Mouse (Mus musculus): Measurements from ENCODE around the gene Zfp318. TPM values are rescaled to one million over a fixed set of nuclear protein-coding genes. Genes with fewer than 3 reads are reported as not detected.

Gene Zfp318
- 5.7 and 6.6 TPM in 2 replicates for polyA plus RNA-seq (2015; fragmentation: Nextera tagmentation; extraction: Ambion mirVana)

GRCm38 (mm10) chr17:46383294-46384060 is at the start of gene Zfp318:
TSS of gene Zfp318 (plus strand) at chr17:46383731.

DNA sequence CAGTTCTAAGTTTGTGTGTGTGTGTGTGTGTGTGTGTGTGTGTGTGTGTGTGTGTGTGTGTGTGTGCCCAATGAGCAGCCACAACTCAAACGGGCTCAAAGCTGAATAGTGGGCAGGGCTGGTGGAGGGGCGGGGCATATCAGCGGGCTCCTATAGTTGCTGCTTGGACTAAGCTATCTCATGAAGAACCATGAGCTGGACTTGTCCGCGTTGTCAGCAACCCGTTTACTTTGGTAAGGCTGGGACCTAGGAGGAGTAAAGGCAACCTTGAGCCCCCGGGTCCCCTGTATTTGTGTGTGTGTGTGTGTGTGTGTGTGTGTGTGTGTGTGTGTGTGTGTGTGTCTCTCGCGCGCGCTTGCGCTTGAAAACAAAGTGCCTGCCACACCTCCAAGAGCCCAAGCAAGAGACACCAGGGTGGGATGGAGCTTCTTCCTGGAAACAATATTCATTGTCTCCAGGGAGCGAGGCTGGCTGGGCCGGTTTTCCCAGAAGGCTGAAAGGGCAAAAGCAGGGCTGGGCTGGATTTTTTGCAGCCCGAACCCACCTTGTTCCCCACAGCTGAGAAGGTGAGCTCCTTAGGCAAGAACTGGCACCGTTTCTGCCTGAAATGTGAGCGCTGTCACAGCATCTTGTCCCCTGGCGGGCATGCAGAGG is 45.4 kb downstream of the Zfp318 start, which contains the start of gene Crip3:
Crip3 (plus strand) TSS at position 166 of the 654 bp plus-strand sequence.

GRCm38 (mm10) chr17:46438298-46438873 is 54.9 kb downstream of the Zfp318 start, which contains the start of gene Slc22a7:
TSS of gene Slc22a7 (minus strand) at chr17:46438457.

Other genes starting within 250 kb of the Zfp318 start
- 4.6 and 4.9 TPM in 2 replicates for gene Rsph9, start 239.5 kb upstream of the Zfp318 start, polyA plus RNA-seq (2015; fragmentation: Nextera tagmentation; extraction: Ambion mirVana)
- 18.7 and 20.4 TPM in 2 replicates for gene Mad2l1bp, start 230.2 kb upstream of the Zfp318 start, polyA plus RNA-seq (2015; fragmentation: Nextera tagmentation; extraction: Ambion mirVana)
- 13.4 and 15.1 TPM in 2 replicates for gene Gtpbp2, start 222.7 kb upstream of the Zfp318 start, polyA plus RNA-seq (2015; fragmentation: Nextera tagmentation; extraction: Ambion mirVana)
- gene Polh, start 181.1 kb upstream of the Zfp318 start, polyA plus RNA-seq (2015; fragmentation: Nextera tagmentation; extraction: Ambion mirVana), result 7.7 and 11.9 TPM in 2 replicates
- 13.0 and 15.6 TPM in 2 replicates for gene Xpo5, start 180.9 kb upstream of the Zfp318 start, polyA plus RNA-seq (2015; fragmentation: Nextera tagmentation; extraction: Ambion mirVana)
- 39.0 TPM in 2 replicates for gene Polr1c, start 135.7 kb upstream of the Zfp318 start, polyA plus RNA-seq (2015; fragmentation: Nextera tagmentation; extraction: Ambion mirVana)
- gene Yipf3, start 135.7 kb upstream of the Zfp318 start, polyA plus RNA-seq (2015; fragmentation: Nextera tagmentation; extraction: Ambion mirVana), result 109 and 124 TPM in 2 replicates
- 0.43 and 0.46 TPM in 2 replicates for gene Lrrc73, start 130.2 kb upstream of the Zfp318 start, polyA plus RNA-seq (2015; fragmentation: Nextera tagmentation; extraction: Ambion mirVana)
- gene Tjap1, start 100.7 kb upstream of the Zfp318 start, polyA plus RNA-seq (2015; fragmentation: Nextera tagmentation; extraction: Ambion mirVana), result 27.2 and 28.3 TPM in 2 replicates
- 15.5 and 16.6 TPM in 2 replicates for gene Dlk2, start 86.3 kb upstream of the Zfp318 start, polyA plus RNA-seq (2015; fragmentation: Nextera tagmentation; extraction: Ambion mirVana)
- gene Abcc10, start 55.4 kb upstream of the Zfp318 start, polyA plus RNA-seq (2015; fragmentation: Nextera tagmentation; extraction: Ambion mirVana), result 3.4 and 4.0 TPM in 2 replicates
- not detected in 2 replicates for gene Crip3, start 45.2 kb downstream of the Zfp318 start, polyA plus RNA-seq (2015; fragmentation: Nextera tagmentation; extraction: Ambion mirVana)
- not detected in 2 replicates for gene Slc22a7, start 54.7 kb downstream of the Zfp318 start, polyA plus RNA-seq (2015; fragmentation: Nextera tagmentation; extraction: Ambion mirVana)
- 0.02 TPM in 2 replicates for gene Ttbk1, start 103.9 kb downstream of the Zfp318 start, polyA plus RNA-seq (2015; fragmentation: Nextera tagmentation; extraction: Ambion mirVana)
- gene Dnph1, start 113.0 kb downstream of the Zfp318 start, polyA plus RNA-seq (2015; fragmentation: Nextera tagmentation; extraction: Ambion mirVana), result 17.5 and 18.0 TPM in 2 replicates
- gene Cul9, start 162.7 kb downstream of the Zfp318 start, polyA plus RNA-seq (2015; fragmentation: Nextera tagmentation; extraction: Ambion mirVana), result 3.2 and 4.5 TPM in 2 replicates
- gene Srf, start 172.4 kb downstream of the Zfp318 start, polyA plus RNA-seq (2015; fragmentation: Nextera tagmentation; extraction: Ambion mirVana), result 7.7 and 8.4 TPM in 2 replicates
- gene Ptk7, start 245.8 kb downstream of the Zfp318 start, polyA plus RNA-seq (2015; fragmentation: Nextera tagmentation; extraction: Ambion mirVana), result 26.9 and 28.3 TPM in 2 replicates